Mouse (Mus musculus): Measurements from ENCODE around the gene Samd7. TPM values are rescaled to one million over a fixed set of nuclear protein-coding genes. Genes with fewer than 3 reads are reported as not detected.
A peak's percentile ranks its signal among the peaks of the same experiment; 100 is the strongest.

The Samd7 gene
- polyA plus RNA-seq, 1 experiment from 2014 or later: not detected

DNA sequence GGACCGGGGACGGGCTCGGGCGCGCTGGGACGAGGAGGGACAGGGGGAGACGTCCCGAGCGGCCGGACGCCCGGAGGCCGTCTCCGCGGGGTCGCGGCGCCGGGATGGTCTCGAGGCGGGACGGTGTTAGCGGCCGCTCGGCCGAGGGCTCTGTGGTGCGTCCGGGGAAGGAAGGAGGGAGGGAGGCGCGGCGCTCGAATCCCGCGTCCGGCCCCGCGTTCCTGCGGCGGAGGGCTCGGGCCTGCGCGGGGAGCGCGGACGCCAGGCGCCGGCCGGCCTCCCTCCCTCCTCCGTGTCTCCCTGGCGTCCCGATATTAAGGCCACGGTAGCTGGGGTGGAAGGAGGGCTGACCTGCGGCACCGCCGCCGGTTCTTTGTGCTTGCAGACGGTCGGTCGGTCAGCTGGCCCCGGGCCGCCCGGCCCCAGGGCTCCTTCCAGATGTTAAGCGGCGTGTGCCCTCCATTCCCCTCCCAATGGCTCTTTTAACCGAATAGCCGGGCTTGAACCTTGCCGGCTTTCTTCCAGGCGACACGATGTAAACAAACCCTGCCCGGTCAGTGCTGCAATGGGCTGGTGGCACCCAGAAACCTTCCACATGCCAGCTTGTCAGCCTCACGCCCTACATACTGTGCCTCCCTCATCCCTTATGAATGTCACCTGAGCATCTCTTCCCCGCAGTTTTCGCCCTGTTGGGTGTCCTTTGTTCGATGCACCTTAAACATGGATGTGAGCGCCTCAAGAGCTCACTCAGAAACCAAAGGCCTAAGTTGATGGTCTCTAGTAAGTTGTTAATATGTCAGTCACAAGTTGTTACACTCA, 47.5 kb downstream of the Samd7 start:
- under 1% methylated on average over 59 of the region's 75 CpGs for WGBS
- Histone ChIP-seq H3K36me3 (no peaks in the 10 kb centered on the region), H3K4me2 (peak overlapping the region; percentile 75), H3K9ac (peak overlapping the region; percentile 96), H3K9me3 (replicated peaks) (no peaks in the 10 kb centered on the region), H3K4me1 (replicated peaks) (peaks cover under 1% of the 10 kb centered on the region; the same call in 1 of the 2 replicates), H3K27ac (ENCODE audit: poor library complexity, severe bottlenecking) (peak overlapping the region; percentile 89), H3K4me3 (peak overlapping the region; percentile 91), H3K27me3 (replicated peaks) (no peaks in the 10 kb centered on the region)
- peak; percentile 82 for ATAC-seq (ENCODE audit: insufficient number of reproducible peaks, low FRiP score)

DNA sequence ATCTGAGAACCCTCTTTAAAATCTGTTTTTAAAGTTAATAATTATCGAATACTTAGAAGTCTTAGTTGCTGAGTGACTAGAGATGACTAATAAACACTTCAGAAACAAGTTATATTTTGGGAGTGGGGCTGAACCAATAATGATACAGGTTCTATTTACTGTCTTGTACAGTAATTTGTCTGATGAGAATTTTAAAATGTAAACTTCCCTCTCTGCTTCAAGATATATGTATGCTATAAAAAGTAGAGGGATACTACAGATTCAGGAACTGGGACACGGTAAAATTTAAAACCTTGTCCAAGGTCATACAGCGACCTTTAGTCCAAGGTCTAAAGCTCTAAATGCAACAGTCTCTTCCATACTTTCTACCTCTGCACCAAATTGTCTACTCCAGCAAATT, 56.1 kb downstream of the Samd7 start:
- H3K9ac ChIP-seq: no peak overlapping the region
- no peak overlapping the region for H3K4me3 ChIP-seq
- no peak for ATAC-seq (ENCODE audit: insufficient number of reproducible peaks, low FRiP score)
- WGBS: 87% methylated on average over 3 of the region's 3 CpGs
- H3K9me3 ChIP-seq (replicated peaks): no peaks in the 10 kb centered on the region
- no peak overlapping the region for H3K4me2 ChIP-seq
- peaks cover 32% of the 10 kb centered on the region for H3K36me3 ChIP-seq
- H3K4me1 ChIP-seq (replicated peaks): no peaks in the 10 kb centered on the region
- H3K27ac ChIP-seq (ENCODE audit: poor library complexity, severe bottlenecking): no peak overlapping the region
- H3K27me3 ChIP-seq (replicated peaks): no peaks in the 10 kb centered on the region

DNA sequence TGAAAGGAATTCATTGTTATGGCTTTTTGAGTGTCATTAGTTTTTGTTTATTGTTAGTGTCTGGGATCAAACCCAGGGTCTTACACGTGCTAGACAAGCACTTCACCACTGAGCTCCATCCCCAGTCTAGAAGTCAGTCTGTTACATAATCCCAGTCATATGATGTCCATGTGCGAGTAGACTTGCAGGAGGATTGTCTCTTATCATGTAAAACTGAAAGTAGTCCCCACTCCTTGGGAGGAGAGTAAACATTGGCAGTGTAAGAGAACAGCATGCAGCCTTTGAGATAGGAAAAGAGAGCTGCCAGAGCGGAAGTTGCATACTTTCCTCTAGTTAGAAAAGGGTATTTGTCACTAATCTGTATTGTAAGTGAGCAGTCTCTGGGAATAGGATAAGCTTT, 66.8 kb downstream of the Samd7 start:
- Histone ChIP-seq H3K4me3 (no peak overlapping the region), H3K27ac (ENCODE audit: poor library complexity, severe bottlenecking) (no peak overlapping the region), H3K9ac (no peak overlapping the region), H3K36me3 (peaks cover 50% of the 10 kb centered on the region), H3K9me3 (replicated peaks) (no peaks in the 10 kb centered on the region), H3K4me2 (no peak overlapping the region), H3K4me1 (replicated peaks) (no peaks in the 10 kb centered on the region), H3K27me3 (replicated peaks) (no peaks in the 10 kb centered on the region)
- ATAC-seq (ENCODE audit: insufficient number of reproducible peaks, low FRiP score): no peak
- 59% methylated on average over 3 of the region's 3 CpGs for WGBS

Other genes starting within 250 kb of the Samd7 start
- 38.7 and 43.8 TPM in 2 replicates for gene Mecom, start 198.3 kb upstream of the Samd7 start, polyA plus RNA-seq (2016; fragmentation: Nextera tagmentation; extraction: Ambion mirVana)
- gene Actrt3, start 146.4 kb upstream of the Samd7 start, polyA plus RNA-seq (2016; fragmentation: Nextera tagmentation; extraction: Ambion mirVana): not detected in 2 replicates
- gene Mynn, start 144.2 kb upstream of the Samd7 start, polyA plus RNA-seq (2016; fragmentation: Nextera tagmentation; extraction: Ambion mirVana): 23.2 and 25.0 TPM in 2 replicates
- 0.15 TPM in 1 of 2 replicates, not detected in the other for gene Lrriq4, start 101.8 kb upstream of the Samd7 start, polyA plus RNA-seq (2016; fragmentation: Nextera tagmentation; extraction: Ambion mirVana)
- gene Lrrc34, start 98.4 kb upstream of the Samd7 start, polyA plus RNA-seq (2016; fragmentation: Nextera tagmentation; extraction: Ambion mirVana): 0.49 and 0.62 TPM in 2 replicates
- not detected in 2 replicates for gene Lrrc31, start 46.5 kb upstream of the Samd7 start, polyA plus RNA-seq (2016; fragmentation: Nextera tagmentation; extraction: Ambion mirVana)
- gene Sec62, start 46.6 kb downstream of the Samd7 start, polyA plus RNA-seq (2016; fragmentation: Nextera tagmentation; extraction: Ambion mirVana): 76.7 and 78.7 TPM in 2 replicates
- 0.68 and 0.95 TPM in 2 replicates for gene Gpr160, start 109.7 kb downstream of the Samd7 start, polyA plus RNA-seq (2016; fragmentation: Nextera tagmentation; extraction: Ambion mirVana)
- gene Phc3, start 223.1 kb downstream of the Samd7 start, polyA plus RNA-seq (2016; fragmentation: Nextera tagmentation; extraction: Ambion mirVana): 5.5 and 7.1 TPM in 2 replicates
- 26.9 and 28.9 TPM in 2 replicates for gene Prkci, start 249.5 kb downstream of the Samd7 start, polyA plus RNA-seq (2016; fragmentation: Nextera tagmentation; extraction: Ambion mirVana)

All from heart, embryonic 12.5 days (tissue).